Mouse (Mus musculus) ES-E14 (cell line): Measurements from ENCODE around the gene 9930021J03Rik. TPM values are rescaled to one million over a fixed set of nuclear protein-coding genes. Genes with fewer than 3 reads are reported as not detected.
A peak's percentile ranks its signal among the peaks of the same experiment; 100 is the strongest.

Experiments
- DNase-seq: peaks from one replicate; pipeline ENCODE4 v3.0.0-alpha.2; 2013; ENCODE audit warnings: low read depth, low spot score
- H3K27ac ChIP-seq: 2 replicates; pipeline ENCODE4 v1.5.1; 2012; ENCODE audit warnings: low read depth, mild to moderate bottlenecking, low read length, moderate library complexity, mixed read lengths; ENCODE audit not compliant: poor library complexity, insufficient read depth, severe bottlenecking
- H3K36me3 ChIP-seq: 2 replicates; pipeline ENCODE4 v1.6.1; 2012; ENCODE audit warnings: mild to moderate bottlenecking, low read length, moderate library complexity, mixed read lengths; ENCODE audit not compliant: control insufficient read depth, poor library complexity, insufficient read depth, severe bottlenecking
- H3K4me1 ChIP-seq, 2 experiments: fragments of 150-350 bp in 1 of 2; sonication (generic) in 1 of 2; 2 replicates each; pipeline ENCODE4 v1.6.1; 2012; ENCODE audit warnings: low read length in 2 of 2, mild to moderate bottlenecking in 1 of 2, mixed read lengths in 1 of 2; ENCODE audit not compliant: control insufficient read depth in 2 of 2, insufficient read depth in 2 of 2, poor library complexity in 1 of 2
- H3K4me3 ChIP-seq, 2 experiments: fragments of 150-350 bp in 1 of 2; sonication (generic) in 1 of 2; 2 replicates each; pipeline ENCODE4 v1.5.1; 2012; ENCODE audit warnings: low read length in 2 of 2, low read depth in 1 of 2, mild to moderate bottlenecking in 1 of 2, mixed read lengths in 1 of 2; ENCODE audit not compliant: insufficient read depth in 1 of 2, poor library complexity in 1 of 2, severe bottlenecking in 1 of 2
- H3K9ac ChIP-seq: 2 replicates; pipeline ENCODE4 v1.6.1; 2012; ENCODE audit warnings: low read depth, mild to moderate bottlenecking, low read length, mixed read lengths; ENCODE audit not compliant: poor library complexity, insufficient read depth, severe bottlenecking
- H3K9me3 ChIP-seq: fragments of 150-350 bp; sonication (generic); 2 replicates; pipeline ENCODE4 v1.6.1; 2012; ENCODE audit warnings: low read depth, mild to moderate bottlenecking, low read length; ENCODE audit not compliant: control insufficient read depth, insufficient read depth
- CHD2 ChIP-seq: IDR thresholded peaks from 2 replicates; pipeline ENCODE4 v1.6.1; 2014; ENCODE audit warnings: mild to moderate bottlenecking, low read depth, low read length, inconsistent platforms
- HCFC1 ChIP-seq: IDR thresholded peaks from 2 replicates; pipeline ENCODE4 v1.6.1; 2012; ENCODE audit warnings: low read length, inconsistent platforms, borderline replicate concordance; ENCODE audit not compliant: insufficient read depth
- MAFK ChIP-seq: IDR thresholded peaks from 2 replicates; pipeline ENCODE4 v1.6.1; 2014; ENCODE audit warnings: mild to moderate bottlenecking, low read depth, low read length, inconsistent platforms; ENCODE audit not compliant: insufficient read depth
- ZC3H11A ChIP-seq: IDR thresholded peaks from 2 replicates; pipeline ENCODE4 v1.6.1; 2012; ENCODE audit warnings: low read depth, mild to moderate bottlenecking, inconsistent platforms, low read length, borderline replicate concordance
- ZNF384 ChIP-seq: IDR thresholded peaks from 2 replicates; pipeline ENCODE4 v1.6.1; 2012; ENCODE audit warnings: low read depth, low read length, inconsistent platforms
- in situ Hi-C, 2 experiments: fragments of 600-800 bp; cut with MboI; formaldehyde crosslinking; loops; one replicate each; pipeline ENCODE4 v1.15.1; 2025; ENCODE audit warnings: low sequenced_read_pairs in 2 of 2, inconsistent platforms in 1 of 2; ENCODE audit not compliant: unreplicated experiment in 2 of 2
- total RNA-seq: library from RNA; depleted of rRNA; stranded (reverse); fragments of 300-350 nt; gene quantifications from 2 replicates; pipeline ENCODE4 v1.2.3, GENCODE M21; 2012

The 9930021J03Rik gene
- total RNA-seq, 1 experiment: 15.3 TPM

- peak; percentile 68 for DNase-seq
- peak within 1 kb of the TSS; percentile 85 for H3K9ac ChIP-seq
- H3K27ac ChIP-seq: no peak within 1 kb of the TSS
- TF ChIP-seq HCFC1 (peak; percentile 80; the same call in 1 of the 2 replicates), MAFK (no peak)
- H3K4me3 ChIP-seq: peak within 1 kb of the TSS; percentile 83 to 99
- H3K9me3 ChIP-seq: no peaks in the 10 kb centered on the region
- H3K4me1 ChIP-seq: no peaks in the 10 kb centered on the region; a peak in 1 of 4 replicates
- in situ Hi-C loops: no loop called here
- 0 out of 2 replicates have a peak, but pooled peaks cover 2% of the 10 kb centered on the region for H3K36me3 ChIP-seq
Observed at GRCm38 (mm10) chr19:29812581-29813460, 7.0 kb upstream of the 9930021J03Rik start, which contains the start of gene Ranbp6. Gene Ranbp6 (minus strand): TSS chr19:29812974.

DNA sequence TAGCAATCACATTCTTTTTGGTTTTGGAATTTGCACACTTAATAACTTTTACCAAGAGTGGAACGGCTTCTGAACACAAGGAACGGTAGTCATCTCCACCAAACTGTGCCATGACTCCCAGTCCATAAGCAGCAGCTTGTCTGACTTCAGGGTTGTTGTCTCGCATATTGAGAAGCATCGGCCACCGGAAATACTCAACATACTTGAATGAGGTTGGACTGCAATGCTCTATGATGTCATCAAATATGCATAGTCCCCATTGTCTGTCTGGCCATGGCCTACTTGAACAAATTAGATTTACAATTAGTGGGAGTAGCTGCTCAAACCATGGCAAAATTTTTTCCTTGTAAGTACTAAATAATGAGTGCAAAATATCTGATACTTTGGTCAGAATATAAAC lies 4.2 kb upstream of the 9930021J03Rik start:
- Histone ChIP-seq H3K27ac (no peak overlapping the region), H3K9me3 (no peaks in the 10 kb centered on the region), H3K9ac (no peak overlapping the region), H3K36me3 (0 out of 2 replicates have a peak, but pooled peaks cover 2% of the 10 kb centered on the region), H3K4me1 (no peaks in the 10 kb centered on the region; a peak in 1 of 4 replicates), H3K4me3 (no peak overlapping the region)
- in situ Hi-C loops: no loop called here
- DNase-seq: no peak
- no peak for TF ChIP-seq MAFK
- TF ChIP-seq HCFC1: no peak
- TF ChIP-seq ZC3H11A: no peak

- peak overlapping the region; percentile 88 to 95 for H3K4me3 ChIP-seq
- peak overlapping the region; percentile 87; the same call in 1 of the 2 replicates for H3K27ac ChIP-seq
- in situ Hi-C loops: no loop called here
Observed at GRCm38 (mm10) chr19:29805101-29805916, 480 bp downstream of the 9930021J03Rik start.

GRCm38 (mm10) chr19:29803946-29804345 lies 1.8 kb downstream of the 9930021J03Rik start:
- Histone ChIP-seq H3K27ac (no peak overlapping the region), H3K36me3 (no peaks in the 10 kb centered on the region), H3K9me3 (no peaks in the 10 kb centered on the region), H3K4me3 (peak overlapping the region in 1 of 2 experiments; percentile 88; a peak in 1 of 4 replicates), H3K4me1 (peaks cover 1 to 5% of the 10 kb centered on the region in 2 experiments; a peak in 1 of 4 replicates), H3K9ac (no peak overlapping the region)
- no peak for DNase-seq
- in situ Hi-C loops: no loop called here
- TF ChIP-seq ZC3H11A: no peak
- TF ChIP-seq ZNF384: no peak
- TF ChIP-seq CHD2: no peak
- TF ChIP-seq MAFK: no peak
- TF ChIP-seq HCFC1: no peak

More at GRCm38 (mm10) chr19:29805101-29805916, 480 bp downstream of the 9930021J03Rik start:
- TF ChIP-seq CHD2: no peak
- TF ChIP-seq ZNF384: no peak
- TF ChIP-seq HCFC1: peak; percentile 11; the same call in 1 of the 2 replicates
- TF ChIP-seq ZC3H11A: no peak
- H3K4me1 ChIP-seq: peaks cover 1 to 5% of the 10 kb centered on the region in 2 experiments; a peak in 1 of 4 replicates
- peak overlapping the region; percentile 91 for H3K9ac ChIP-seq
- H3K36me3 ChIP-seq: 0 out of 2 replicates have a peak, but pooled peaks cover 2% of the 10 kb centered on the region
- no peaks in the 10 kb centered on the region for H3K9me3 ChIP-seq
- DNase-seq: peak; percentile 54
